Mouse (Mus musculus) heart, postnatal 0 days (tissue): ENCODE measurements at regions not wholly inside any gene's neighbourhood (a gene's known extent, or its start where the extent isn't known, plus 50 kb on each side); places are given as distances from the start of the nearest gene placed in this dataset.

ENCODE experiments used
- CTCF ChIP-seq: IDR thresholded peaks from 2 replicates; pipeline ENCODE4 v1.5.1; 2016; ENCODE audit warnings: antibody characterized with exemption, control low read depth, low read depth
- EP300 ChIP-seq: IDR thresholded peaks from 2 replicates; pipeline ENCODE4 v1.6.1; 2016; ENCODE audit warnings: antibody characterized with exemption, low read depth

GRCm38 (mm10) chr13:97626116-97626515 is 134.3 kb downstream of the Gm10260 start:
- TF ChIP-seq CTCF: no peak
- TF ChIP-seq EP300: no peak
